Mouse (Mus musculus) T-helper 17 cell (primary cell): ENCODE measurements around the gene Kmt5a.

ENCODE experiments used
- in situ Hi-C, 2 experiments: fragments of 300-600 bp; cut with MboI, MseI; formaldehyde crosslinking; loops; 1 replicate in 1 of 2; 2 replicates in 1 of 2; pipeline ENCODE4 v1.15.1; 2025; ENCODE audit warnings: high pct_unique_total_duplicates in 2 of 2

Kmt5a gene

DNA sequence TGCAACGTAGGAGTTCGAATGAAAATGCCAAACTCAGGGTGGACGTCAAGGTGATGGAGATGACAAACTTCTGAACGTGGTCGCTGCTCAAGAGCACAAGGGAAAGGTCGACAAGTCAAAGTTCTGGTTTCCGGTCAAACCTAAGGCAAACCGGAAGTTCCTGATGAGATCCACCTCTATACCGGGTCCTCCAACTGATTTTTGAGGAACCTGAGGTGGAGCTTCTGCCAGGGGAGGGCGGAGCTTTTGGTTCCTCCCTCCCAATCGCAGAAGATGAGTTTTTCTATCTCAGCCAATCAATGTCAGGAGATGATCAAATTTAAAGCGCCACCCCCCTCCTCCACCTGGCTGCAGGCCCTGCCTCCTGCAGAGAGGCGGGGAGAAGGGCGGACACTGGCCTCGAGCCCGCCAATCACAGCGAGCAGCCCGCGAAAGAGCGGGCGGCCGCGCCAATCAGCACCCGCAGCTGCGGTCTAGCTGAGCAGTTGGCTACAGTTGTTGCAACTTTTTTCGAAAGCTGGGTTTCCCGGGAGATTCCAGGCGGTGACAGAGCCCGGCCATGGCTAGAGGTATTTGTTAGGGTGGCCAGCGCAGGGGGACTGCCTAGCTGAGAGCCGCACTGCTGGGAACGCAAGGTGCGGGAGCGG is at the start of gene Kmt5a:
Gene Kmt5a, plus strand, starts transcription at position 484 of the 647 bp plus-strand sequence.
- in situ Hi-C loops: loop anchor here in 1 of 2 experiments (5.0 to 10.0 kb wide), 2 partner anchors 33 to 95 kb away; partner anchors contain the start of gene Rilpl1

DNA sequence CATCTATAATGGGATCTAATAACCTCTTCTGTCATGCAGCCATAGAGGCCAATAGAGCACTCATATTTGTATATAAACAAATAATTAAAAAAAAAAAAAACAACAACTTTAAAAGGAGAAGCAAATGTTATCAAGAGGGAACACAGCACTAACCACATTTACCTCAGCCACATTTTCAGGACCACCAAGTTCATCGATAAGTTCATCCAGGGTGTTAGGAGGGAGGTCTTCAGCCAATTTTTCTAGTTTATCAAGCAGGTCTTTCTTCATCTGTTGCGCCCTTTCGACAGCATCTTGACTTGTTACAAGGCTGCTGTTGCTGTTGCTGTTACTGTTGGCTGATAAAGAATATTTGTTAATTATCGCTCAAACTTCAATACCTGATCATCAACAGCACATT is 47.3 kb upstream of the Kmt5a start:
- in situ Hi-C loops: loop anchor here (10.0 to 25.0 kb wide), 3 partner anchors 1498 to 1955 kb away; no protein-coding TSS in a partner anchor

DNA sequence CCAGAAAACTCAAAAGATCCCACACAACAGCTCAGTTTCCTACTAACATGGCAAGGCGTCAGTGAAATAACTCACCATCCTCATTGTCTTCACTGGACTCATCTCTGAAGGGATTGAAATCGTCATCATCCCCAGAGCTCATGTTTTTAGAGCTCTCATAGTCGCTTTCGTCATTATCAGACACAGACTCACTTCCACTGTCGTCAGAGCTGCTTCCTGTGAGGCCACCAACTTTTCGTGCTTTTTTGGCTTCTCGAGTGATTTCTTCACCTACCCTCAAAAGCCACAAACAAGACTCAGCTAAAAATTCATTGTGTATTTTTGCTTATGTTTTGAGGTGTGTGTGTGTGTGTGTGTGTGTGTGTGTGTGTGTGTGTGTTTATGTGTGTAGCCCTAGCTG is 46.0 kb upstream of the Kmt5a start:
- in situ Hi-C loops: loop anchor here (10.0 to 25.0 kb wide), 3 partner anchors 1499 to 1956 kb away; no protein-coding TSS in a partner anchor

DNA sequence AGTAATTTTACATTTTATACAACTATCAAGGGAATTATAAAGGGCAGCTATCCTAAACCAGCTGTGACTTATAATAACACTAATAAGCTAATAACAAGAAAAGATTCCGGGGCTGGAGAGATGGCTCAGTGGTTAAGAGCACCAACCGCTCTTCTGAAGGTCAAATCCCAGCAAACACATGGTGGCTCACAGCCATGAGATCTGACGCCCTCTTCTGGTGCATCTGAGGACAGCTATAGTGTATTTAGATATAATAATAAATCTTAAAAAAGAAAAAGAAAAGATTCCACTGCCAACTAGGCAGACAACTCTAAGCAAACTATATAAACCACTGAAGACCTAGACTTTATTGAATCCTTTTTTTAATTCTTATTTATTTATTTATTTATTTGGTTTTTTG is 28.9 kb upstream of the Kmt5a start:
- in situ Hi-C loops: loop anchor here in 1 of 2 experiments (25.0 kb wide), 1 partner anchor 1924 kb away; no protein-coding TSS in a partner anchor

DNA sequence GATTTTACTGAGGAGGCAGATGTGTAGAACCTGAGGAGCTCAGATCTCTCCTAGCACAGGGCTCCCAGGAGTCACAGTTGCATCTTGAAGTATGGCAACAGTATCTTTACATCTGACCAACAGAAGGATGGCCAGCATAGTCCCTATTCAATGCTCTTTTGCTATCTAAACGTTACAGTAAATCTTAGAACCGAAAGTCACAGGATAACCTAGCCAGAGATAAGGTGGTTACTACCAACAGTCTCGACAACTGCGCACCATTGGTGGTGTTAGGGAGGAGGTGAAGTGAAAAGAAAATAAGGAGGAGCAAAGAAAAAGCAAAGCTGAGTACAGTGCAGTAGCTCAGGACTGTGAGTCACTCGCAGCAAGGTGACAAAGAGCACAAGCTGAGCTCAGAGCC is 27.6 kb upstream of the Kmt5a start:
- in situ Hi-C loops: loop anchor here in 1 of 2 experiments (25.0 kb wide), 1 partner anchor 1925 kb away; no protein-coding TSS in a partner anchor

DNA sequence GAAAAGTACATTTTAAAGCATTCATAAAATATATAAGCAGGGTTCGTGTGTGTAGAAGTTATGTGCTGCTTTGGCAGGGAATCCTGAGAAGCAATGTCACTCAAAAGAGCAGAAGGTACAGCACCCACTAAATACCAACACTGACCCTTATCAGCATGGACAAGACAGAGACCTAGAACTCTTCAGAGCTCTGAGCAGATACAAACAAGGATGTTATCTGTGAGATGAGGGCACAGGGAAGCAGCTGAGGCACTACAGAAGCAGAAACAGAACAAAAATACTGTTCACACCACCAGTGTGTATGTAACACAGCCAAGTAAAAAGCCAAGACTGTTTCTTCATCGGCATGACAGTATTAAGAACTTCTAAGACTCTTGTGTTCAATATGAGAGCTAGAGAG is 20.8 kb upstream of the Kmt5a start:
- in situ Hi-C loops: loop anchor here in 1 of 2 experiments (25.0 kb wide), 1 partner anchor 1932 kb away; no protein-coding TSS in a partner anchor

DNA sequence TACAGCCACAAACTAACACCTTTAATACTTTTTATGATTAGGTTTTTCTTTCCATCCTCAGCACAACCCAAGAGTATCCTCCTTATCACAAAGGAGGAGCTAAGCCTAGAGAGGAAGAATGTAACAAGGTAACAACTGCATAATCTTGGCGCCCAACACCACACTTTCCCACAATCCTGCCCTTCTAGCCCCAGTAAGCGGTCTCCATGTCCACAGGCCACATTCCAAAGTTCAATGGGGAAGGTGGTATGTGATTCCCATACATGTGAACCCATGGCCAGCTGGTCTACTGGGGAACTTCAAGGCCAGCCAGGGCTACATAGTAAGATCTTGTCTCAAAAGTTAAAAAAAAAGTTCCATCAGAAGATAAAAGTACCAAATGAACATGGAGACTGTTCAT is 17.9 kb upstream of the Kmt5a start:
- in situ Hi-C loops: loop anchor here in 1 of 2 experiments (25.0 kb wide), 1 partner anchor 1934 kb away; no protein-coding TSS in a partner anchor

DNA sequence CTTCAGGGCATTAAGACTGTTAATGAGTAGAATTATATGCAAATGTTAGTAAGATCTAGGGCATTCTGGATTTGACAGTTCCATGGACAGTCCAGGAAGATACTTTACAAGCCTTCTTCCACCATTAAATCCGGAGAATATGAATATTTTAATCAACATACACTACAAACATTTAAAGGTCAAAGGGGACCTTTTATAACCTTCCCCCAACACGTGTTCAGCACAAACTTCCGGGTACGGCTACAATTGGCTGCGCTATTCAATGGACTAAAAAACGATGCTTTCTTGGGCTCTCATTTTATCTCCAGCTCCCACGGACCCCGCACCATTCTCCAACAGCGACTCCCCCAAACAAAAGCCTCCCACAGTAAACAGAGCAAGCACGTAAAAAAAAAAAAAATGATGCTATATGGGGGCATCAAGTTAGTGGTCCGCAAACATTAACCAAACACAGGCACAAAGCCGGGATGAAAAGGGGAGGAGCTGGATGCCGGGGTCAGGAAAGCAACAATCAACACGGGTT is 15.5 kb upstream of the Kmt5a start:
- in situ Hi-C loops: loop anchor here in 1 of 2 experiments (25.0 kb wide), 1 partner anchor 1937 kb away; no protein-coding TSS in a partner anchor

DNA sequence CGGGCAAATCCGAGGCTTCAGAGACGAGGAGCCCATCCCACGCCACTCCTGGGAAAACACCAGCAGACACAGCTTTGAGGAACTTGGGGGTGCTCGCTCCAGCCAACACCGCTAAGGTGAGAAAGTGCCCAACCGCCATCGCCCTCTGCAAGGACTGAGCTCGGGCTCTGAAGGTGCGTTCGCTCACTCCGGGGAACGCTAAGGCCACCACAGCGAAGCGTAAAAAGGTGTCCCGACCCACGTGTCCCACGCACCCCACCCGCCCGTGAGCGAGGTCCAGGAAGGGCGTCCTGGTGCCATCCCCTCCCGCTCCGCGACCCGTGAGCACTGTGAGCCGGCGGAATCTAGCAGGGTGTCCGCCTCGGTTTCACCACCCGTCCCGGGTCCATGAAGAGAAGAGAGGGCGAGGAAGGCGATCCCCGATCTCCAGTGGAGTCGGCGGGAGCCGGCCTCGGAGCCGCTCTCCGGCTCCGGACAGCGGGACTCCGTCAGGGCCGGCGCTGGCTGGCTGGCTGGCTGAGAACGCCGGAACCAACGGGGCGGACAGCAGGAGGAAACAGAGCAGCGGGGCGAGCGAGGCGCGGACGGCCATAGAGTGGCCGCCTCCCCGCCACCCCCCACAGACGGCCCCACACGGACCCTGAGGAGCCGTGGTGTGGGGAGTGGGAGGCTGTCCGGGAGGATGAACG is 14.9 kb upstream of the Kmt5a start:
- in situ Hi-C loops: loop anchor here (5.0 to 25.0 kb wide), 2 partner anchors 117 to 1938 kb away; partner anchors contain the start of gene Tmed2 (in 1 of the 2)

DNA sequence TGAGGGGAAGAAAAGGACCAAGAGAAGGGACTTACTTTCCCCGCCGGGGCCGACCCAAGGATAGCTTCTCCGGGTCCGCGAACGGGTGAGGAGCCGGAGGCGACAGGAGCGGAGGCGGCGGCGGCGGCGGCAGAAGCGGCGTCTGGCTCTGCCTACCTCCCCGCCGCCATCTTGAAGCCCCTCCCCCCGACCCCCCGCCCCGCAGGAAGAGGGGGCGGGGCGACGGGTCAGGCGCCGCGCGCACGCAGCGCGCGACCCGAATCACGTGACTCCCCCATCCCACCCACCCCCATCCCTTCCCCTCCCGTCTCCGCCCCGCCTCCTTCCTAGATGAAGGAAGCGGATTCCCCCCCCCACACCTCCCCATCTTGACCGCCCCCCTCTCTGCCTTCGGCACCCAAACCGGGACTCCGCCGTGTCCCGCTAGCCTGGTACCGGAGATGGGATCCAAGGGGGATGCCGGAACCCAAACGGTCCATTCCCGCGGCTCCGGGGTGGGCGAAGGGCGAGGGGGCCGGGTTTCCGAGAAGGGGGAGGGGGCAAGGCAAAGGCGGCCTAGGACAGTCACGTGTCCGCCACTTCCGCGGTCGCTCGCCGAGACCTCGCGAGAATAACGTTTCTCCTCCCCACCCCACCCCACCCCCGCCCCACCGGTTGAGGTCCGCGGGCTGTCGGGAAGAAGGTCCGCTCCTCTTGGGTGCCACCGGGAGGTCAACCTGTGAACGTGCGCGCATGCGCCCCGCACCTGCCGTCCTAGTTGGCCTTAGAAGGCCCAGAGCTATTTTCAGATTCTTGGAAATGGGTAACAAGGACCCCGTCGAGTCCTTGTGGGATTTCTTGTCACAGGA is 14.1 kb upstream of the Kmt5a start, which contains the start of gene Sbno1:
Gene Sbno1, minus strand, starts transcription at position 590 of the 848 bp plus-strand sequence.
- in situ Hi-C loops: loop anchor here in 1 of 2 experiments (5.0 kb wide), 1 partner anchor 117 kb away; the partner anchor contains the start of gene Tmed2

DNA sequence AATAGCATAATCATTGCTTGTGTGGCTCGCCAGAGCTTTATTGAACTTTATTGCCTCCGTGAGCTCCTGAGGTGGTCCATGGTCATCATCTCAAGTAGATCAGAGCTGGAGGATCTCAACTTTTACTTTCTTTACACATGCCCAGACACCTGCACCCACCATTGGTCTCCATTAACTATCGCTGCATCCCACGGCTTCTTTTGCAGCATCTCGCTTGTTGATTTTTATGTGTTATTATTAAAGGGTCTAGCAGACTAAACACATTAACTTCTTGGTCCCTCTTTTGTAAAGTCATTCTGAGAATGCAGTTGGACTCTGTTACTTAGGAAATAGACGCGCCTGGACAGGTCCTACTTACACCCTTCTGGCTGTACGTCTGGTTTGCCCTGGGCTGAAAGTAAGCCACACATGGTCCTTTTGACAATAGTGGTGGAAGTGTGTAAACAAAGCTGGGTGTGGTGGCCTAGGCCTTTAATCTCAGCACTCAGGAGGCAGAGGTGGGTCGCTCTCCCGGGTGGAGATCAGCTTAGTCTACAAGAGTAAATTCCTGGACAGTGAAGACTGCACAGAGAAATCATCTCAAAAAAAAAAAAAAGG is 13.2 kb upstream of the Kmt5a start:
- in situ Hi-C loops: loop anchor here in 1 of 2 experiments (5.0 kb wide), 1 partner anchor 116 kb away; the partner anchor contains the start of gene Tmed2

DNA sequence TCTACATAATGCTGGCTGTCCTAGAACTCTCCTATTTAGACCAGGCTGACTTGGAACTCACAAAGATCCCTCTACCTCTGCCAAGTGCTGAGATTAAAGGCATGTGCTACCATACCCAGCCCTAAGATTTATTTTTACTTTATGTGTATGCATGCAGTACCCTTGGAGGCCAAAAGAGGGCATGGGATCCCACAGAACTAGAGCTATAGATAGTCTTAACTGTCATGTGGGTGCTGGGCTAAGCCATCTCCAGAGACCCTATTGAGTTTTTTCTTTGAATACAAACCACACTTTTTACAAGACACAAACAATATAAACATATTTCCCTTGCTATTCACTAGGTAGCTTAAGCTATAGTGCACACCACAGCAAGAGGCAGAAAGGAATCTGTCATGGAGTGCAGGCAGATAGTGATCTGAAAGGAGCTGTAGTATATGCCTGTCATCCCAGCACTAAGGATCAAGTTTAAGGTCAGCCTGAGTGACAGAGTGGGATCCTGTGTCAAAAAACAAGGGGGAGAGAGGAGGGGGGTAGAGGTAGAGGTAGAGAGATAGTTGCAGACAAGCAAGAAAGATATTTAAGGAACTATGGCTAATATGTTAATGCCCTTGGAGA is 7.2 kb upstream of the Kmt5a start:
- in situ Hi-C loops: loop anchor here in 1 of 2 experiments (10.0 kb wide), 1 partner anchor 102 kb away; the partner anchor contains the start of gene Rilpl1

DNA sequence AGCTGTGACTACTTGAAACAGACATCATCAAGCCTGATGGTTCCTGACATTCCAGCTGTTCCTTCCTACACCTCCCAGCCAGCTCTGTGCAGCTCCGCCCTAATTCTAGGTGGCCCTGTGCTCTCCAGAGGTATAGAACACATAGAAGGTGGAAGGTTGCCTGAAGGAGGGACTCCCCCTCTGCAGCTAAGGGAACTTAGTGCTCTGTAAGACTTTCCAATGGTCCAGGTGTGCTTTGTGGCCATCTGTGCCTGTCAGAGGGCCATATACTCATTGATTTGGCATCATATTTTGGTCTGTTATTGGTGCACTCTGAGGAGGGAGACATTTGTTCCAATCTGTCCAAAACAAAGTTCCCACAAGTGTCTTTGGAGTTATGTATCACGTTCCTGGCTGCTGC is 6.7 kb upstream of the Kmt5a start:
- in situ Hi-C loops: loop anchor here in 1 of 2 experiments (10.0 kb wide), 1 partner anchor 102 kb away; the partner anchor contains the start of gene Rilpl1

DNA sequence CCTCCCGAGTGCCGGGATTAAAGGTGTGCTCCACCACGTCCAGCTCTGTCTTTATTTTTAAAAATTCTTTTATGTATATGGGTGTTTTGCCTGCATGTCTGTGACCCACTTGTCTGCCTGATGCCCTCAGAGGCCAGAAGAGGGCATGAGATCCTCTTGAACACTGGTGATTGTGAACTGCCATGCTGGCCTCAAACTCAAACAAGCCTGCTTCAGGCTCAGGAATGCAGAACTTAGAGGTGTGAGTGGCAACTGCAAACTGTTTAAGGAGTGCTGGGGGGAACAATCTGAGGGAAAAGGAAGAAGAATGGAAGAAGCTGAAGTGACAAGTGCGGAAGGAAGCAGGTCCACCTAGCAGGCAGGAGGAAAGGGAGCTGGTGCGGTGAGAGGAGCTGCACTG is 1.5 kb upstream of the Kmt5a start:
- in situ Hi-C loops: loop anchor here in 1 of 2 experiments (5.0 to 10.0 kb wide), 2 partner anchors 34 to 97 kb away; partner anchors contain the start of gene Rilpl1

DNA sequence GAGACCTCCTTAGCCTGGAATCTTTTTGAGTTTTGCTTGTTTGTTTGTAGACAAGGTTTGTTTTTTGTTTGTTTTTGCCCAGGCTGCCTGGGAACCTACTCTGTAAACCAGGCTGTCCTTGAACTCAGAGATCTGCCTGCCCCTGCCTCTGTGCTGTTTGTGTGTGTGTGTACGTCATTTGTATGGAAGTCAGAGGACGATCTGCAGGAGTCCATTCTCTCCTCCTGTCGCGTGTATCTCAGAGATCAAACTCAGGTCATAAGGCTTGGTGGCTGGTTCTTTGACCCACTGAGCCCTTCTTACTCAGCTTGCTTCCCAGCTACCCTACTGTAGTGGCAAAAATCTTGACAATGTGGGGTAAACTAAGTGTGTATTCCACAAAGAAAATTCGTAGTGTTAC is 984 bp upstream of the Kmt5a start:
- in situ Hi-C loops: loop anchor here in 1 of 2 experiments (5.0 to 10.0 kb wide), 2 partner anchors 34 to 96 kb away; partner anchors contain the start of gene Rilpl1

DNA sequence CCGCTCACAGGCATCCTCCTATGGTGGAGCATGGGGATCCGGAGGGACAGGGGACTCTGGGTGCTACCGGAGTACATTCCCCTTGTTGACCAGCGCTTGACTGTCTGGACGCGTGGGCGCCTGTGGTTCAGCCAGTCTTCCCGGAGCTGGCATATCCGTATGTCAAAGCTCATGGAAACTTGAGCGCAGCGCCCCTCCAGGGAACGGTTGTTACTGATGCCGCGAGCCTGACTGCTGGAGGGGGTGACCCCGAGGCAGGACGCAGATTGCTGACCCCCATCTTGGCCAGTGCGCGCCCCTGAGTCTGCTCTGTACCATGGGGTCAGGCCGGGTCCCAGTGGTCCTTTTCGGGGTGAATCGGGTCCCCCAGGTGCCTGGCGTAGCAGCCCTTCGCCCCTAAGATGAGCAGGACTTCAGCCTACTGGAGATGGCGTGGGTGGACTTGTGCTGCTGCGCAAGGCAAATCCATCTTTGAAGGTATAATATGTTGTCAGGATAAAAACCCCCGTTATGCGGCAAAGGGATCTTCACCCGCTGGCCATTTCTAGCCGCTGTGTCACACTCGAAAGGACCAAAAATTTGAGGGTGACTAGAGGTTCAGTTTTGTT is 468 bp downstream of the Kmt5a start:
- in situ Hi-C loops: no loop called here

DNA sequence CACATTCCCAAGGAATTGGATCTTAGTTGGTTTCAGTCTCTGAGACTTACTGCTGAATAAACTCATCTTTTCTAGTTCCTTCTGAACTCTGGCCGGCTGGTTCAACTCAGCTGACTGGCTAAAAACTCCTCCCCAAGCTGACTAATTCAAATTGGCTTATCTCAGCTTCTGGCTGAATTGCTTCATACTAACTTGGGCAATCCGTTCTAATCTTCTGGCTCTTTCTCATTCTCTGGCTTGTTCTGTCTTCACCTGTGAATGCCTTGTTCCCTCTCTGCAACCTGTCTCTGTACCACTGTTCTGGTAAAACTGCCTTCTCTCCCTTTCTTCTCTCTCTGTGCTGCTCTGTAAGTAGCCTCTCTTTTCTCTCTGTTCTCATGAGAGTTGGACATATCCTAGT is 2.9 kb downstream of the Kmt5a start:
- in situ Hi-C loops: no loop called here

DNA sequence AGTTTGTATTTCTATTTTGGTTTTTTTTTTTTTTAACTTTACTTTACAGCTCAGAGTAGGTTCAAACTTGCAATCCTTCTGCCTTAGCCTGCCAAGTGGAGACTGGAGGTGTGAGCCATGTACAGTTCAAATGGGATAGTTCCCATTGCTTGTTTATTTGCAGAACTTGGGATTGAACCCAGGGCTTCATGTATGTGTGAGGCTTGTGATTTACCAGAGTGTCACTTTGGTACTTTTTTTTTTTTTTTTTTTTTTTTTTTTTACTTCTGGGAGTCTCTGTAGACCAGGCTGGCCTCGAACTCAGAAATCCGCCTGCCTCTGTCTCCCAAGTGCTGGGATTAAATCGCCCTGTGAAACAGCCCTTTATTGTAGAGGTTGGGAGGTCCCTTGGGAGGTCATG is 4.5 kb downstream of the Kmt5a start:
- in situ Hi-C loops: no loop called here
